Mouse (Mus musculus): ENCODE measurements at regions not wholly inside any gene's neighbourhood (a gene's known extent, or its start where the extent isn't known, plus 50 kb on each side); places are given as distances from the start of the nearest gene placed in this dataset.

- TF ChIP-seq CTCF (IDR thresholded peaks at IDR 0.05; ENCODE audit: low read depth, low read length) (no peak), POLR2A (IDR thresholded peaks at IDR 0.05; ENCODE audit: extremely low read depth, insufficient read depth, low read length) (no peak)
Observed at GRCm38 (mm10) chr12:29179405-29179804, 348.8 kb upstream of the Myt1l start.

Measured in liver, adult 2 months (tissue).